Mouse (Mus musculus): Measurements from ENCODE around the gene Ticrr. TPM values are rescaled to one million over a fixed set of nuclear protein-coding genes. Genes with fewer than 3 reads are reported as not detected.

Gene Ticrr
- polyA plus RNA-seq, 1 experiment from 2014 or later = 5.5 TPM

DNA sequence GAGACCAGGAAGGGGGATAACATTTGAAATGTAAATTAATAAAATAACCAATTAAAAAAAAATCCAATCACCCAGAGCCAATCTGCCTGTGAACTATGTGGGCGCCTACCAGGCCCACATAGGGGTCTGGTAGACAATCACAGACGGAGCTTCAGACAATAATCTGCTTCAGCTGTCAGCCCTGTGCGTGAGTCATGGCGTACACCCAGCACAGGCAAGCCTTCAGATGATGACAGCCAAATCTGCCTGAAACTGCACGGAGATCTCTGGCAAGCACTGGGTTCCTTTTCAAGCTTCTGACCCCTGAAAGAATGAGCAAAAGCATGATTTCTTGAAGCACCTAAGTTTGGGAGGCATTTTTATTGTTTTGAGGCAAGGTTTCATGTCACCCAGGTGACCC is 33.8 kb upstream of the Ticrr start:
- no peaks in the 10 kb centered on the region for H3K36me3 ChIP-seq (ENCODE audit: control insufficient read depth, insufficient read depth)
- no peak overlapping the region for H3K27ac ChIP-seq (ENCODE audit: low read length)
- H3K9me3 ChIP-seq (replicated peaks; ENCODE audit: control insufficient read depth, low read length) = no peaks in the 10 kb centered on the region
- H3K9ac ChIP-seq (ENCODE audit: low read depth, low read length) = no peak overlapping the region
- WGBS (ENCODE audit: insufficient replicate concordance) = 60% methylated on average over 5 of the region's 5 CpGs
- no peaks in the 10 kb centered on the region; the same call in 1 of the 2 replicates for H3K4me1 ChIP-seq (ENCODE audit: control insufficient read depth, low read depth, low read length)
- no peak for ATAC-seq (ENCODE audit: low read depth)
- H3K4me2 ChIP-seq (ENCODE audit: low read depth, low read length) = no peak overlapping the region
- H3K27me3 ChIP-seq (ENCODE audit: control insufficient read depth, insufficient read depth, low read depth, low read length) = no peaks in the 10 kb centered on the region
- no peak overlapping the region for H3K4me3 ChIP-seq (ENCODE audit: low read depth, low read length)

DNA sequence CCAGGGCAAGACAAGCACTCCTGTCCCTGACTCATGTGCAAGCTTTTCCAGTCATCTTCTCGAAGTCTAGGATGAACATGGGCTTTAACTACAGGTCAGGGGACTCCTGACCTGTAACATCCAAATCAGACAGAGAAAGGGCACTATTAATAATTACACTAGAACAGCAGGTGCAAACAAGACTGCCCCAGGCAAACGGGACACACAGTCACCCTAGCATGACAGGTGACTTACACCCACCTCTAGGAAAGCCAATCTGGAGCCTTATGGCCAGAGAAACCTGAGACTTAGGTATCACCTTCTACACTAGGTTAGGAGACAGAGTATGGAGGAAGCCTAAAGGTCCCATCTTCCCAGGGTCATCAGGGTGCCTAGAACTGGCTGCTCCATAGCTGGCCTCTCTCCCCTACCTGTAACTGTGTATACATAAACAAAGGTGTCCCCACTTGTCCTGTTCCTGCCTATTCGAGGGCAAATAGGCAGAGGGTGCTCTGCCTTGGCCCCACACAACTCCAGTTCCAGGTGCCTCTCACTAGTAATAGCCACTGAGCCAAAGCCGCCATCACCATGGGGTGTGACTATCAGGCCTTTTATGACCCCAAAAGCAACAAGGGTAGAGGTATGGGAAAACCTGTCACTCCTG is 31.6 kb upstream of the Ticrr start:
- no peak overlapping the region for H3K4me2 ChIP-seq (ENCODE audit: low read depth, low read length)
- ATAC-seq (ENCODE audit: low read depth) = peak; percentile 24; the same call in 1 of the 2 replicates
- H3K9ac ChIP-seq (ENCODE audit: low read depth, low read length) = no peak overlapping the region
- no peaks in the 10 kb centered on the region; the same call in 1 of the 2 replicates for H3K4me1 ChIP-seq (ENCODE audit: control insufficient read depth, low read depth, low read length)
- H3K4me3 ChIP-seq (ENCODE audit: low read depth, low read length) = no peak overlapping the region
- H3K9me3 ChIP-seq (replicated peaks; ENCODE audit: control insufficient read depth, low read length) = no peaks in the 10 kb centered on the region
- no peaks in the 10 kb centered on the region for H3K36me3 ChIP-seq (ENCODE audit: control insufficient read depth, insufficient read depth)
- 36% methylated on average over 4 of the region's 4 CpGs for WGBS (ENCODE audit: insufficient replicate concordance)
- no peaks in the 10 kb centered on the region for H3K27me3 ChIP-seq (ENCODE audit: control insufficient read depth, insufficient read depth, low read depth, low read length)
- H3K27ac ChIP-seq (ENCODE audit: low read length) = no peak overlapping the region

DNA sequence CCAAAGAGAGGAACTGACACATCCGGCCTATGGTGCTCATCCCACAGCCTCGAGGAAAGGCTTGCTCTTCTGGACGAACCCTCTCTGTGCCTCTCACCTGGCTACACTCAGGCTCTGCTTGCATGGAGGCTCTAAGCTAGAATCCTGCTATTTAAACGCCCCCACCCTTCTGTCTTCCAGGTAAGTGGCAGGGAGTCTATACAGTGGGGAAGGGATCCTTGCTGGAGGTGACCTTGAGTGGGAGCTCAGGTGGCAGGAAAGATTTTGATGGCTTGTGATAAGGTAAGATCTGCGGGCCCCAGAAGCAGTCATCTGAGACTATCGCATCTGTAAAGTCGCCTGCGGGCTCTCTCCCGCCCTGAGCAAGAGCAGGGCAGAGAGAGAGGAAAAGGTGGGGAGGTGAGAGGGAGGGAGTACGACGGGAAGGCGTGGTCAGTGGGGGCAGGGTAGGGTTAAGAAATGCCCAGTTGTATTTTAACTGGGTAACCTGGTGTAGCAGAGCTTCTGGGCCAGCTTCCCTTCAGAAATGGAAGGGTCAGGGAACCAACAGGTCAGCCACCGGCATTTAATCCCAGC is 28.1 kb upstream of the Ticrr start:
- no peak overlapping the region for H3K4me2 ChIP-seq (ENCODE audit: low read depth, low read length)
- no peak overlapping the region for H3K27ac ChIP-seq (ENCODE audit: low read length)
- H3K4me3 ChIP-seq (ENCODE audit: low read depth, low read length) = no peak overlapping the region
- H3K4me1 ChIP-seq (ENCODE audit: control insufficient read depth, low read depth, low read length) = no peaks in the 10 kb centered on the region; the same call in 1 of the 2 replicates
- 20% methylated on average over 13 of the region's 13 CpGs for WGBS (ENCODE audit: insufficient replicate concordance)
- ATAC-seq (ENCODE audit: low read depth) = no peak
- no peak overlapping the region for H3K9ac ChIP-seq (ENCODE audit: low read depth, low read length)
- H3K36me3 ChIP-seq (ENCODE audit: control insufficient read depth, insufficient read depth) = no peaks in the 10 kb centered on the region
- no peaks in the 10 kb centered on the region for H3K9me3 ChIP-seq (replicated peaks; ENCODE audit: control insufficient read depth, low read length)
- H3K27me3 ChIP-seq (ENCODE audit: control insufficient read depth, insufficient read depth, low read depth, low read length) = no peaks in the 10 kb centered on the region

DNA sequence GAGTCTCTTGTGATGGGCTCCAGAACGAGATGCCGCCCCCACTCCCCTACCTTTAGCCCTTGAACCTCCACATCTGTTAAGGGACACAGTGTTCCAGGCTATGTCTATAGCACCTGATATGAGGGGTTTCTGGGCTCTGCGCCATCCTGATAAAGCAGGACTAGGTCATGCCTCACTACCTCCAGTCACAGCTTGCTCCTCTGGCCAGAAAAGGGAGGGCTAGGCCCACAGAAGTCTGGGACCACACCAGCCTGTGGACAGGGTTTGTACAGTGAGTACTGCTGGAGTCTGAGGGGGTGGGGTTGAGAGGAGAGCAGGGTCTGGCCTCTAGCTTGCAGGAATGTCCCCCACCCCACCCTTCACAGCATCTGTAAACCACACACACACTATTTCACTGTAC is 12.8 kb upstream of the Ticrr start:
- Histone ChIP-seq H3K9me3 (replicated peaks; ENCODE audit: control insufficient read depth, low read length) (no peaks in the 10 kb centered on the region), H3K27me3 (ENCODE audit: control insufficient read depth, insufficient read depth, low read depth, low read length) (no peaks in the 10 kb centered on the region), H3K4me3 (ENCODE audit: low read depth, low read length) (no peak overlapping the region), H3K36me3 (ENCODE audit: control insufficient read depth, insufficient read depth) (no peaks in the 10 kb centered on the region), H3K27ac (ENCODE audit: low read length) (no peak overlapping the region), H3K4me1 (ENCODE audit: control insufficient read depth, low read depth, low read length) (no peaks in the 10 kb centered on the region), H3K4me2 (ENCODE audit: low read depth, low read length) (no peak overlapping the region), H3K9ac (ENCODE audit: low read depth, low read length) (no peak overlapping the region)
- no peak for ATAC-seq (ENCODE audit: low read depth)
- WGBS (ENCODE audit: insufficient replicate concordance) = 58% methylated on average over 3 of the region's 3 CpGs

DNA sequence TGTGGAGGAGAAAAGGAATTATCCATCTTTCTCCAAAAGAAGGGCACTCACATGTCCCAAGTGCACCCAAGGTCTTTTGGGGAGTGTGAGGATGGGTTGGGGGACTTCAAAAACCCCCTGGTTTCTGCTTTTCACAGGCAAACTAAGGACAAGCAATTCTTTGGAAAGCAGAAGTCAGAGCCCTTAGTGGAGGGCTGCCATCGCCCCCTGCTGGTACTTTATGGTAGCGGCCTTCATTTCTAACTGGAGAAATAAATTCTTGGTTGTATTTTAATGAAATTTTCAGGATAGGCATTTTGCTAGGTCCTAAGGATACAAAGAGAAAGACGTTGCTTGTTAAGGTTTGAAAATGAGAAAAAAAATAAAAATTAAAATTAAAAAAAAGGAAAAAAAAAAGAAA is 11.0 kb upstream of the Ticrr start:
- H3K9ac ChIP-seq (ENCODE audit: low read depth, low read length) = no peak overlapping the region
- H3K4me2 ChIP-seq (ENCODE audit: low read depth, low read length) = no peak overlapping the region
- H3K27me3 ChIP-seq (ENCODE audit: control insufficient read depth, insufficient read depth, low read depth, low read length) = no peaks in the 10 kb centered on the region
- no peaks in the 10 kb centered on the region for H3K9me3 ChIP-seq (replicated peaks; ENCODE audit: control insufficient read depth, low read length)
- H3K4me1 ChIP-seq (ENCODE audit: control insufficient read depth, low read depth, low read length) = no peaks in the 10 kb centered on the region
- no peak overlapping the region for H3K4me3 ChIP-seq (ENCODE audit: low read depth, low read length)
- H3K27ac ChIP-seq (ENCODE audit: low read length) = no peak overlapping the region
- no peak for ATAC-seq (ENCODE audit: low read depth)
- H3K36me3 ChIP-seq (ENCODE audit: control insufficient read depth, insufficient read depth) = no peaks in the 10 kb centered on the region
- 2% methylated on average over 3 of the region's 3 CpGs for WGBS (ENCODE audit: insufficient replicate concordance)

DNA sequence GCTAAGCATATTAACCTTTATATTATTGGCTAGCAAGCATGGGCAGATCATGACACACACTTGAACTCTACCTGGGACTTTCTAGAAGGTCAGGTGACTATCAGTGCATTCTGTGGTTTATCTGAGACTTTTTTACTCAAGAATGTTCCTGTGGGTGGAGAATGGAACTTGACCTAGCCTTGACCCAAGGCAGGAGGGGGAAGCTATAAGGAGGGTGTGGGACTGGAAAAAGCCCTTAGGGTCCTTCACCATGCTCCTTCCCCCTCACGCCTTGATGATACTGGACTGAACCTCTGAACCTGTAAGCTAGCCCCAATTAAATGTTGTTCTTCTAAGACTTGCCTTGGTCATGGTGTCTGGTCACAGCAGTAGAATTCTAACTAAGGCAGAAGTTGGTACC is 5.8 kb upstream of the Ticrr start:
- WGBS (ENCODE audit: insufficient replicate concordance) = 50% methylated on average over 1 of the region's 1 CpGs

DNA sequence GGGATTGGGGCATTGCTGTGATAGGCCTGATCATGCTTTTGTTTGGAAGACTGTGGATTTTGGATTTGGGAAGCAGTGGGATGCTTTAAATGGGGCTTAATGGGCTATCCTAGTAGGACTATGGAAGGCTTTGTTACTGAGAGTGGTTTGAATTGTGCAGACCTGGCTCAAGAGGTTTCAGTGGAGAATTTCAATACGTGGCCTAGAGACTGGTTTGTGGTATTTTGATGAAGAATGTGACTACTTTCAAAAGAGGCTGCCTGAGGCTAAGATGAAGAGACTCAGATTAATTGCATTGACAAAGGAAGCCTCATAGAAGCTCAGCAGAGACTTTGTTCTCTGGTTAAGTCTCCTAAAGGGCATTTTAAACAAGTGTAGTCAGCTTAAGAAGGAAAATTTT is 5.4 kb upstream of the Ticrr start:
- H3K9ac ChIP-seq (ENCODE audit: low read depth, low read length) = no peak overlapping the region
- no peaks in the 10 kb centered on the region for H3K9me3 ChIP-seq (replicated peaks; ENCODE audit: control insufficient read depth, low read length)
- no peaks in the 10 kb centered on the region for H3K36me3 ChIP-seq (ENCODE audit: control insufficient read depth, insufficient read depth)
- H3K4me2 ChIP-seq (ENCODE audit: low read depth, low read length) = no peak overlapping the region
- peaks cover 6% of the 10 kb centered on the region for H3K4me1 ChIP-seq (ENCODE audit: control insufficient read depth, low read depth, low read length)
- no peaks in the 10 kb centered on the region for H3K27me3 ChIP-seq (ENCODE audit: control insufficient read depth, insufficient read depth, low read depth, low read length)
- no peak for ATAC-seq (ENCODE audit: low read depth)
- 39% methylated on average over 1 of the region's 1 CpGs for WGBS (ENCODE audit: insufficient replicate concordance)
- no peak overlapping the region for H3K4me3 ChIP-seq (ENCODE audit: low read depth, low read length)
- H3K27ac ChIP-seq (ENCODE audit: low read length) = no peak overlapping the region

More for the DNA sequence above, 5.8 kb upstream of the Ticrr start:
- Histone ChIP-seq H3K36me3 (ENCODE audit: control insufficient read depth, insufficient read depth) (no peaks in the 10 kb centered on the region), H3K27ac (ENCODE audit: low read length) (no peak overlapping the region), H3K9ac (ENCODE audit: low read depth, low read length) (no peak overlapping the region), H3K27me3 (ENCODE audit: control insufficient read depth, insufficient read depth, low read depth, low read length) (no peaks in the 10 kb centered on the region), H3K4me2 (ENCODE audit: low read depth, low read length) (no peak overlapping the region), H3K4me3 (ENCODE audit: low read depth, low read length) (no peak overlapping the region), H3K4me1 (ENCODE audit: control insufficient read depth, low read depth, low read length) (peaks cover 3% of the 10 kb centered on the region), H3K9me3 (replicated peaks; ENCODE audit: control insufficient read depth, low read length) (no peaks in the 10 kb centered on the region)
- no peak for ATAC-seq (ENCODE audit: low read depth)

DNA sequence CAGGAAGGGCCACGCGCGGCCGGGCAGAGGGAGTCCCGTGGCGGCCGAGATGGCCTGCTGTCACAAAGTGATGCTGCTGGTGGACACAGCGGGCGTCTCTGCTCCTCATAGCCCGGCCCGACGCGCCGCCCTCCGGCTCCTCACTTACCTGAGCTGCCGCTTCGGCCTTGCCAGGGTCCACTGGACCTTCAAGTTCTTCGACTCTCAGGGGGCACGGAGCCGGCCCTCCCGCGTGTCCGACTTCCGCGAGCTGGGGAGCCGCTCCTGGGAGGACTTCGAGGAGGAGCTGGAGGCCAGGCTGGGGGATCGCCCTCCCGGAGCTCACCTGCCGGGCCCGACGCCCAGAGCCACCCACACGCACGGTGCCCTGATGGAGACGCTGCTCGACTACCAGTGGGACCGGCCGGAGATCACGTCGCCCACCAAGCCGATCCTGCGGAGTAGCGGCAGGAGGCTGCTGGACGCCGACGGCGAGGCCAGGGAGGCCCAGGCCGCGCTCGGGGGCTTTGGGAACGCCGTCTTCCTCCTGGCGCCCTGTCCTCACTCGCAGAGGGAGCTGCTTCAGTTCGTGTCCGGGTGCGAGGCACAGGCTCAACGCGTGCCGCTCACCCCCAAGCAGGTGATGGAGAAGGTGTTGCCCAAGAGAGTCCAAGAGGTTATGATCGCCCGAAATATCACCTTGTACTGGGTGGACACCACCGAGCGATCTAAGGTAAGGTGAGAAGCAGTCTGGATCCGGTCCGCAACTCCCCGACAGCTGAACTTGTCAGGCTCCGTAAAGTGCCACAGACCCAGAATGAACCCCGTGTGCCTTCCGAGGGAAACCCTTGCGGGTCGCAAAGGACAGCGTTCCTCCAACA is 525 bp downstream of the Ticrr start:
- Histone ChIP-seq H3K4me2 (ENCODE audit: low read depth, low read length) (peak overlapping the region; percentile 78), H3K36me3 (ENCODE audit: control insufficient read depth, insufficient read depth) (peaks cover 9% of the 10 kb centered on the region), H3K9ac (ENCODE audit: low read depth, low read length) (peak overlapping the region; percentile 92), H3K27ac (ENCODE audit: low read length) (peak overlapping the region; percentile 64), H3K4me3 (ENCODE audit: low read depth, low read length) (peak overlapping the region; percentile 89), H3K4me1 (ENCODE audit: control insufficient read depth, low read depth, low read length) (peaks cover 28% of the 10 kb centered on the region), H3K9me3 (replicated peaks; ENCODE audit: control insufficient read depth, low read length) (no peaks in the 10 kb centered on the region), H3K27me3 (ENCODE audit: control insufficient read depth, insufficient read depth, low read depth, low read length) (no peaks in the 10 kb centered on the region)
- peak; percentile 22 for ATAC-seq (ENCODE audit: low read depth)
- under 1% methylated on average over 73 of the region's 73 CpGs for WGBS (ENCODE audit: insufficient replicate concordance)
